Mouse (Mus musculus): ENCODE data around the gene B230118H07Rik. TPM values are rescaled to one million over a fixed set of nuclear protein-coding genes. Genes with fewer than 3 reads are reported as not detected.

Gene B230118H07Rik
- polyA plus RNA-seq, 1 experiment = 38.3 TPM

GRCm38 (mm10) chr2:101624526-101624925 is 24.8 kb downstream of the B230118H07Rik start, which contains the start of gene Rag2:
Gene Rag2, plus strand, starts transcription at chr2:101624718.
- H3K9ac ChIP-seq (ENCODE audit: low read depth, poor library complexity, severe bottlenecking) = no peak within 1 kb of the TSS
- H3K4me1 ChIP-seq (ENCODE audit: control insufficient read depth, insufficient read depth, low read length) = no peaks in the 10 kb centered on the region
- TF ChIP-seq EP300 (IDR thresholded peaks at IDR 0.05; ENCODE audit: insufficient read depth, low read depth, low read length) (no peak), CTCF (IDR thresholded peaks at IDR 0.05; ENCODE audit: low read depth, low read length) (no peak), POLR2A (IDR thresholded peaks at IDR 0.05; ENCODE audit: insufficient read depth, low read length) (no peak)
- no peaks in the 10 kb centered on the region for H3K27me3 ChIP-seq (ENCODE audit: control insufficient read depth, insufficient read depth, low read length, poor library complexity, severe bottlenecking)
- H3K9me3 ChIP-seq (replicated peaks; ENCODE audit: control insufficient read depth, insufficient read depth, low read length, poor library complexity, severe bottlenecking) = no peaks in the 10 kb centered on the region
- no peaks in the 10 kb centered on the region for H3K36me3 ChIP-seq (ENCODE audit: control insufficient read depth, insufficient read depth, low read length, poor library complexity, severe bottlenecking)
- H3K4me3 ChIP-seq (ENCODE audit: low read depth, low read length) = no peak within 1 kb of the TSS
- no peak within 1 kb of the TSS for H3K27ac ChIP-seq (ENCODE audit: insufficient read depth, low read length)

- TF ChIP-seq EP300 (IDR thresholded peaks at IDR 0.05; ENCODE audit: insufficient read depth, low read depth, low read length) (no peak), CTCF (IDR thresholded peaks at IDR 0.05; ENCODE audit: low read depth, low read length) (no peak), POLR2A (IDR thresholded peaks at IDR 0.05; ENCODE audit: insufficient read depth, low read length) (no peak)
- Histone ChIP-seq H3K4me3 (ENCODE audit: low read depth, low read length) (no peak overlapping the region), H3K27me3 (ENCODE audit: control insufficient read depth, insufficient read depth, low read length, poor library complexity, severe bottlenecking) (no peaks in the 10 kb centered on the region), H3K36me3 (ENCODE audit: control insufficient read depth, insufficient read depth, low read length, poor library complexity, severe bottlenecking) (no peaks in the 10 kb centered on the region), H3K4me1 (ENCODE audit: control insufficient read depth, insufficient read depth, low read length) (no peaks in the 10 kb centered on the region), H3K9ac (ENCODE audit: low read depth, poor library complexity, severe bottlenecking) (no peak overlapping the region), H3K9me3 (replicated peaks; ENCODE audit: control insufficient read depth, insufficient read depth, low read length, poor library complexity, severe bottlenecking) (no peaks in the 10 kb centered on the region), H3K27ac (ENCODE audit: insufficient read depth, low read length) (no peak overlapping the region)
Observed at GRCm38 (mm10) chr2:101624011-101624410, 25.3 kb downstream of the B230118H07Rik start.

- no peak overlapping the region for H3K9ac ChIP-seq (ENCODE audit: low read depth, poor library complexity, severe bottlenecking)
- H3K27ac ChIP-seq (ENCODE audit: insufficient read depth, low read length) = no peak overlapping the region
- H3K4me1 ChIP-seq (ENCODE audit: control insufficient read depth, insufficient read depth, low read length) = no peaks in the 10 kb centered on the region
- no peaks in the 10 kb centered on the region for H3K36me3 ChIP-seq (ENCODE audit: control insufficient read depth, insufficient read depth, low read length, poor library complexity, severe bottlenecking)
- no peak for TF ChIP-seq POLR2A (IDR thresholded peaks at IDR 0.05; ENCODE audit: insufficient read depth, low read length)
- no peak for TF ChIP-seq EP300 (IDR thresholded peaks at IDR 0.05; ENCODE audit: insufficient read depth, low read depth, low read length)
- TF ChIP-seq CTCF (IDR thresholded peaks at IDR 0.05; ENCODE audit: low read depth, low read length) = no peak
- no peaks in the 10 kb centered on the region for H3K27me3 ChIP-seq (ENCODE audit: control insufficient read depth, insufficient read depth, low read length, poor library complexity, severe bottlenecking)
- H3K9me3 ChIP-seq (replicated peaks; ENCODE audit: control insufficient read depth, insufficient read depth, low read length, poor library complexity, severe bottlenecking) = no peaks in the 10 kb centered on the region
- no peak overlapping the region for H3K4me3 ChIP-seq (ENCODE audit: low read depth, low read length)
Observed at GRCm38 (mm10) chr2:101623042-101623441, 26.3 kb downstream of the B230118H07Rik start.

- H3K9me3 ChIP-seq (replicated peaks; ENCODE audit: control insufficient read depth, insufficient read depth, low read length, poor library complexity, severe bottlenecking) = no peaks in the 10 kb centered on the region
- H3K4me1 ChIP-seq (ENCODE audit: control insufficient read depth, insufficient read depth, low read length) = no peaks in the 10 kb centered on the region
- H3K27ac ChIP-seq (ENCODE audit: insufficient read depth, low read length) = no peak overlapping the region
- H3K36me3 ChIP-seq (ENCODE audit: control insufficient read depth, insufficient read depth, low read length, poor library complexity, severe bottlenecking) = no peaks in the 10 kb centered on the region
- no peak overlapping the region for H3K4me3 ChIP-seq (ENCODE audit: low read depth, low read length)
- no peaks in the 10 kb centered on the region for H3K27me3 ChIP-seq (ENCODE audit: control insufficient read depth, insufficient read depth, low read length, poor library complexity, severe bottlenecking)
- H3K9ac ChIP-seq (ENCODE audit: low read depth, poor library complexity, severe bottlenecking) = no peak overlapping the region
- no peak for TF ChIP-seq POLR2A (IDR thresholded peaks at IDR 0.05; ENCODE audit: insufficient read depth, low read length)
- TF ChIP-seq EP300 (IDR thresholded peaks at IDR 0.05; ENCODE audit: insufficient read depth, low read depth, low read length) = no peak
- no peak for TF ChIP-seq CTCF (IDR thresholded peaks at IDR 0.05; ENCODE audit: low read depth, low read length)
Observed at GRCm38 (mm10) chr2:101621611-101622010, 27.7 kb downstream of the B230118H07Rik start.

- no peak for TF ChIP-seq EP300 (IDR thresholded peaks at IDR 0.05; ENCODE audit: insufficient read depth, low read depth, low read length)
- TF ChIP-seq CTCF (IDR thresholded peaks at IDR 0.05; ENCODE audit: low read depth, low read length) = no peak
- TF ChIP-seq POLR2A (IDR thresholded peaks at IDR 0.05; ENCODE audit: insufficient read depth, low read length) = no peak
- no peak overlapping the region for H3K27ac ChIP-seq (ENCODE audit: insufficient read depth, low read length)
Observed at GRCm38 (mm10) chr2:101620899-101621298, 28.4 kb downstream of the B230118H07Rik start.

GRCm38 (mm10) chr2:101618373-101618772 is 31.0 kb downstream of the B230118H07Rik start:
- Histone ChIP-seq H3K27ac (ENCODE audit: insufficient read depth, low read length) (no peak overlapping the region), H3K9ac (ENCODE audit: low read depth, poor library complexity, severe bottlenecking) (no peak overlapping the region), H3K4me3 (ENCODE audit: low read depth, low read length) (no peak overlapping the region), H3K9me3 (replicated peaks; ENCODE audit: control insufficient read depth, insufficient read depth, low read length, poor library complexity, severe bottlenecking) (no peaks in the 10 kb centered on the region), H3K27me3 (ENCODE audit: control insufficient read depth, insufficient read depth, low read length, poor library complexity, severe bottlenecking) (no peaks in the 10 kb centered on the region), H3K4me1 (ENCODE audit: control insufficient read depth, insufficient read depth, low read length) (no peaks in the 10 kb centered on the region), H3K36me3 (ENCODE audit: control insufficient read depth, insufficient read depth, low read length, poor library complexity, severe bottlenecking) (no peaks in the 10 kb centered on the region)
- no peak for TF ChIP-seq EP300 (IDR thresholded peaks at IDR 0.05; ENCODE audit: insufficient read depth, low read depth, low read length)

More at GRCm38 (mm10) chr2:101620899-101621298, 28.4 kb downstream of the B230118H07Rik start:
- no peaks in the 10 kb centered on the region for H3K36me3 ChIP-seq (ENCODE audit: control insufficient read depth, insufficient read depth, low read length, poor library complexity, severe bottlenecking)
- H3K4me1 ChIP-seq (ENCODE audit: control insufficient read depth, insufficient read depth, low read length) = no peaks in the 10 kb centered on the region
- H3K9ac ChIP-seq (ENCODE audit: low read depth, poor library complexity, severe bottlenecking) = no peak overlapping the region
- H3K9me3 ChIP-seq (replicated peaks; ENCODE audit: control insufficient read depth, insufficient read depth, low read length, poor library complexity, severe bottlenecking) = no peaks in the 10 kb centered on the region
- no peak overlapping the region for H3K4me3 ChIP-seq (ENCODE audit: low read depth, low read length)
- no peaks in the 10 kb centered on the region for H3K27me3 ChIP-seq (ENCODE audit: control insufficient read depth, insufficient read depth, low read length, poor library complexity, severe bottlenecking)
